Mouse (Mus musculus) right cerebral cortex, postnatal 25 days (tissue): ENCODE data around the gene Fes.
A peak's percentile ranks its signal among the peaks of the same experiment; 100 is the strongest.

Experiments used
- DNase-seq: peaks from one replicate; pipeline ENCODE4 v3.0.0; 2022

Fes gene

DNA sequence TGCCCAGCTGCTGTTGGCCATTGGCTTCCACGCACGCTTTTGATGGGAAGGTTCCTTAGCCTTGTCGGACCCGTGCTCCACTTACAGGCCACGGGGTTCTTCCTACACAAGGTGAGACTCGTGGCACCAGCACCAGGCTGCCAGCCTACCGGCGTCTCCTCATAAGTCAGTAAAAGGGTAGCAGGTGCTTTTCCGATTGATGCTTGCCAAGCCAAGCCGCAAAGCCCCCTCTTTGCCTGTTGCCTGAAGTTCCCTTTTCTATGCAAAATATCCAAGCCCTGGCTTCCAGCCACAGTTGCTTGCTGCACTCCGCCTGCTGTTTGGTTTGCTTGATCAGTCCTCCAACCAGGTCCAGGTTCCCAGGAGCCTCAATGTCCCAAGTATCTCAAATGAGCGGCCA is 13.9 kb downstream of the Fes start:
- no peak for DNase-seq

DNA sequence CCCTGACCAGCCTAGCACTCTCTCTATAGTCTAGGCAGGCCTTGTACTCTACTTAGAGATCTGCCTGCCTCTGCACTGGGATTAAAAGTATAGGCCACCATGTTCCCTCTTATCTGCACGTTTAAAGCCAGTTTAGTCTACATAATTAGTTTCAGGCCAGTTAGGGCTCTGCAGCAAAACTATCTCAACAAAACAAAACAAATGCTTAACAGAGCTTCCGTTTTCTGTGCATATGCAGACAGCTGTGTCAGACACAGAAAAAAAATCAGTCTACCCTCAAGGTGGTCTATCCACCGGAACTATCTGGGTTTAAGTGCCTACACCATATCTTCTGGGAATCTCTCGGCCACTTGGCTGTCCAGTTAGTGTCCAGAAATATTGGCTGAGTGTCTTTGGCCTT is 14.4 kb downstream of the Fes start:
- DNase-seq = no peak

DNA sequence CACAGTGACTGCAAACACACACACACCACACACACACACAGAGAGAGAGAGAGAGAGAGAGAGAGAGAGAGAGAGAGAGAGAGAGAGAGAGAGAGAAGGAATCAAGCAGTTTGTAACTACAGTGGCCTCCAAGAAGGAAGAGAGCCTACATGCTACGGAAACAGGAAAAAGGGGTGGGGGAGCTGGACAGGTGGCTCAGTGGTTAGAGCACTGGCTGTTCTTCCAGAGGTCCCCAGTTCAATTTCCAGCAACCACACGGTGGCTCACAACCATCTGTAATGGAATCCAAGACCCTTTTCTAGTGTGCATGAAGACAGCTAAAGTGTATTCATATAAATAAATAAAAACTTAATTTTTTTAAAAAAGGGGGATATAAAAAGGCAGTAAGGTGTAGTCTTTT is 15.1 kb downstream of the Fes start:
- DNase-seq = no peak

DNA sequence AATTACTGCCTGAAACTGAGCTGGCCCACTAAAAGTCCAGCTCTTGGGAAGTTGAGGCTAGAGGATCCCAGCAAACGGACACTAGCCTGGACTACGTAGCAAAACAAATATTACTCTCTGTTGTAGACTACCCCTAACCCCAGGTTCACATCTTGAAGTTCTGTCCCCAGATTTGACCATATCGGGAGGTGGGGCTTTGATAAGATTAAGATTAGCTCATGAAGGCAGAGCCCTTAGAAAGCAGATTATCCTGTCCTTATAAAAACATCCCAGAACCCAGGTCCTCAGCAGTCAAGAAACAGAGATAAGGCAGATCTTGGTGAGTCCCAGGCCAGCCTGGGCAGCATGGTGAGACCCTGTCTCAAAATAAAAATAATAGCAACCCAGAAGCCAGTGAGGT is 15.6 kb downstream of the Fes start:
- DNase-seq = no peak

DNA sequence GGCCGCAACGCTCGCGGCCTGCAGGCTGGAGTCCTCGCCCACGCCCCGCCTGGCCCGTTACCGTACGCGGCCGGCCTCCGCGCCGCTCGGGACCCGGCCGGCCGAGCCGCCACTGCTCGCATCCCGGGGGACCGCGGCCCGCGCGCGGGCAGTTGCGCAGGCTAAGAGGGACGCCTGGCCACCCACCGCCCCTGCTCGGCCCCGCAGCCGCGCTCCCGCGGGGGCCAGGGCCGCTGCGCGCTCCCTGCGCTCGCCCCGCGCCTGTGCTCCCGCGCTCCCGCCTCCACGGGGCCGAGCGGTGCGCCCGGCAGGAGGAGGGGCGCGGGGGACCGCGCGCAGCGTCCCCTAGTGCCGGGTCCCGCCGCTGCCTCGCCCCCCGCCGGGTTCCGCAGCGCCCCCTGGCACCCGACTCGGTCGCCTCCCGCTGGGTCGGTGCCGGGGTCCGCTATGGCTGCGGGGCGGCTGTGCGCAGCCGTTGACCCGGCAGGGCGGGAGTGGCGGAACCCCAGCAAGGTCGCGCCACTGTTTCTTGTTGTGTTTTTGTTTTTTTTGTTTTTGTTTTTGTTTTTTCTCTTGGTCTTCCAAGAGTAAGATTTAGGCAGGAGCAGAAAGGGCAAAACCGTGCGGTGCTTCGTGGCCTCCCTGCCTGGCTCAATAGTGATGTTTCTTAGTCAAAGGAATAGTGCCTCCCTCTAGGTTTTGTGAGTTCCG is 16.6 kb downstream of the Fes start, which contains the start of gene Man2a2:
TSS of gene Man2a2 (minus strand) at position 335 of the 711 bp plus-strand sequence.
- peak; percentile 85 for DNase-seq

DNA sequence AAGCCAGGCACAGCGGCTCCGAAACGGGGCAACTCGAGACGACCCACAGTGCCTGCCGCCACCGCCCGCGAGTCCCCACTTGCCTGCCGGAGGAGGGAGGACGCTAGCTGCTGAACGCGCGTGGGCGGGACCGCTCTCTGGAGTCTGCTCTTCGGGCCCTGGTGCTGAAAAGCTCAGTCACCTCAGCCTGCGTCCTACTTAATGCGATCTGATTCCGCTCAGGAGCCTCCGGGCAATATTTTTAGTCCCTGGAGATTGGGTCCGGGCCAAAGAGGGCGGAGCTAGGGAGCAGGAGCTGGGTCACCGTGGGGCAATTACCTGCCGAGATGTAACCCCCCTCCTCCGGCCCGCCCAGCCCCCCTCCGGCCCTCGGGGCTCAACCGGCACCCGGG is 17.1 kb downstream of the Fes start:
- DNase-seq = peak; percentile 82

DNA sequence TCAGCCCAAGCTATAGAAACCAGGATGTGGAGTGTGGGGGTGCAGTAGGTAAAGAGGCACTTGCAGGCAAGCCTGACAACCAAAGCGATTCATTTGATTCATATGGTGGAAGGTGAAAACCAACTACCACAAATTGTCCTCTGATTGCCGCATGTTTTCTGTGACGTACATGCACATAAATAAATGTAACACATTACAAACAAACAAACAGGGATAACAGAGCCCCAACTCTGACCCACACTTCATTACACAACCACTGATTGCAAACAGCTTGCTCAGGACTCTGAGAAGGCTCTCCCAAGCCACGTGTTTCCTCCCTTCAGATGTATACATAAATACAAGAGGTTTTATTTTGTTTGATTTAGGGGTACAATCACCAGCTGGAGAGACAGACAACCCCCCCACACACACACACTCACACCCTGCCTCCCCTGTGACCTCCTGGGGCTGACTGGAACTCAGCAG is 17.7 kb downstream of the Fes start:
- DNase-seq = no peak

DNA sequence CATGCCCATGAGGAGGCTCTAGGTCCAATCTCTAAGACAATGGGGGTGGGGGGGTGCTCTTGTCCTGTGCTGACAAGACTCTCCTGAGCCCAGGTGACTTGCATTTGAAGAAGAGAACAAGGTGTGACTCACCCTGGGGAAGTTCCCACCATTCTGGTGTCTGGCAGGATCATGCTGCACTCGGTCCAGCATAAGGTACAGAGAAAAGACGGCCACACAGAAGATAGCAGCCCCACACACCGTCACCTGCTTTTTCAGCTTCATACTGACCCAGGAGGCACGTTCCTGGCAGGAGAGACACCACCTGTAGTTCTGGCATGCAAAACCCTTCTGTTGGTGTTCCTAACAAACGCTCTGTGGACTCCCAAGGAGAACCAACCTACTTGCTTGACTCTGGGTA is 18.3 kb downstream of the Fes start:
- no peak for DNase-seq

DNA sequence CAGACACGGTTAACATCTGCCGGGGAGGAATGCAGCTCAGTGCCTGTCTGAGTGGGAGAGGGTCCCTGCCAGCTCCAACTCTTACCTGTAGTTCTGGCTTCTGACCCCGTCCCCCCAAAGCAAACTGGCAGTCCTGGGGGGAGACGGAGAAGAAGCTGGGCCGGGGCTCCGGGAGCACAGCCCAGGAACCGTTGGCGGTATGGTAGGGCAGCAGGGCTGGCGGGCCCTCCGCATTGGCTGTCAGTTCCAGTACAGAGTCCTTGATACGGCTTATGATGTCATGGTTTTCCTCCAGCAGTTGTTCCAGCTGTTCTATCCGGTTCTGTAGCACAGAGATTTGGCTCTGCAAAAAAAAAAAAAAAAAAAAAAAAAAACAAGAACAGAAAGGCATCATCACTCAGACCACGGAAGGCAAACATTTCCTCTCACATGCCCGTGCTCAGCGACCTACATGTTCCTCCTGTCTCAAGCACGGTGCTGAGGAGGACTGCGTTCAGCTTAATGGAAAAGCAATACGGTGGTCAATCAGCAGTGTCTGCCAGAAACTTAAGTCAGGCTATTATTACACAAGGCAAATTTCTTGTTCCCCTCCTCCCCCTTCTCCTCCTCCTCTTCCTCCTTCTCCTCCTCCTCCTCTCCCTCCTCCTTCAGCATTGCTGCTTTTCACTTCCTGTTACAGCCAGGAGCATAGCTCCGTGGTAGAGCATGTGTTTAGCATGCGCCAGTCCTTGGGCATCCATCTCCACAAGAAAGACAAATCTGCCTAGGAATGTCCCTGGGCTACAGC is 18.9 kb downstream of the Fes start:
- no peak for DNase-seq

DNA sequence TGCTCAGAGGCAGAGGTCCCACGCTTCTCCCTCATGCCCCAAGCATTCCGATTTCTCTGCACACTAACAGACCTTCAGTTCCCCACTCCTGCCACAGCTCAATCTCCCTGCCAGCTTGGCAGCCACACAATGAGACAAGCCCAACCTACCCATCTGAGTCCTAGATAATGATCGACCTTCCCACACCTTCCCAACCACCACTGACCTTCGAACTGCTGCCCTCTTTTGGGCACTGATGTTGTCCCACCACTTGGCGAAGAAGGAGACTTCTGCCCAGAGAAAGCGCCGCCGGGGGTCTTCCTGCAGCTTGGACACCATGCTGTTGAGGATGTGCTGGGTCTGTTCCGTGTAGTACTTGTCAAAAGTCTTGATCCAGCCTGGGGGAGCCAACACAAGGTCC is 19.7 kb downstream of the Fes start:
- no peak for DNase-seq

DNA sequence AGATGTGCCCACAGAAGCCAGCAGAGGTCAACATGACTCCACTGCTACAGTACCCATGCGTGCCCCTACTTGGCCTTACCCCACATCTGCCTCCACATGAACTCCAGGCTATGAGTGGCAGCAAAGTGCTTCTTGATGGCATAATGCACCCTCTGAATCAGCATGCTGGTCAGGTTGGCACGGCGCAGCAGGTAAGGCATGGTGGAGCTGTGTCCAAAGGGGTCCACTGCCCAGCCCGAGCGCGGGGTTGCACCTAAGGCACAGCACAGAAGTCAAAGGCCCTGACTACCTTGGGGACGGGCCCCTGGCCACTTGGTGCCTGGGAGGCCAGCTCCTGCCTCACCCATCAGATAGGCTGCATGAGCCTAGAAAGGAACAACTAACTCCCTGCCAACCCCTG is 20.5 kb downstream of the Fes start:
- DNase-seq = no peak

DNA sequence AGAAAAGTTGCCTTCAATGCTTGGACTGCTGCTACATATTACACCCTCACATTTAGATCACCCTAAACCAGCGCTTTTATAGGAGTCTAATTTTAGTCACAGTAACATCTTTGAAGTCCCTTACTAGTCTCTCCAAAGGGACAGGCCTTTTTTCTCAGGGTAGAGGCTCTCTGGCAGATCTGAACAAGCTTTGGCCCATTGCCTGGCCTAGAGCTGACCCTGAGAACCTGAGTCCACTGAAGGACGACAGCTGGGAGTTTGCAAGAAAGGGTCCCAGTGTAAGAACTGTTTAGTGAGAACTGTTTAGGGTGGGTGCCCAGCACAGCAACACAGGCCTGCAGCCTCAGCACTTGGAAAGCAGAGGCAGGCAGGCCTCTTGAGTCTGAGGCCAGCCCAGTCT is 22.0 kb downstream of the Fes start:
- DNase-seq = no peak

DNA sequence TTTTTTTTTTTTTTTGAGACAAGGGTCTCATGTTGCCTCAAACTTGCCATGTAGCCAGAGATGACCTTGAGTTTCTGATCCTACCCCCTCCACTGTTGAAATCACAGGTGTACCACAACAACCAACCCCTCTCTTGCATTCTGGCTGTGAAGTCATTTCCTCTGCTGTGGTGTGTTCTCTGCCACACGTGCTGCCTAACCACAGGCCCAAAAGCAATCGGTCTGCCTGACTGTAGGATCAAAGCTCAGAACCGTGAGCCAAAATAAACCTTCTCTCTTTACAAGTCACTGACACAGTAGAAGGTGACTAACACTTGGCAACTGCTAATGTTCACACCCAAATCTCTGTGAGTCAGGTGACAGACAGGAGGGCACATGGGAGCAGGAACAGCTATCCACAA is 27.3 kb downstream of the Fes start:
- DNase-seq = no peak

DNA sequence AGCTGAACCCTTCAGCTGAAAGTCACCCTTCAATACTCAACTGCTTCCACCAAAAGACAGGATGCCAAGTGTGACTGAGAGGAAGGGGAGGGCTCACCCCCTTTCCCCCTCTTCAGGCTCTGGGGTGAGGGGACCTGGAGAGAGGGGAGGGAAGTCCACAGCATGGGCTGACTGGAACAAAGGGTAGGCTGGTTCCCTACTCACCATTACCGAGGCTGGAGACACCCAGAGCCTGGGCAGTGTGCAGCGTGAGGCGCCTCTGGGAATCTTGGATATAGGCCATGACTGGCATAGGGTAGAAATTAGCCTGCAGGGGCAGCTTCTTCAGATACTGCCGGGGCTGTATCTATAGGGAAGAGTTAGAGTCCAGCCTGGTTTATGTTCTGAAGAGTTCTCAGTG is 29.7 kb downstream of the Fes start:
- no peak for DNase-seq

DNA sequence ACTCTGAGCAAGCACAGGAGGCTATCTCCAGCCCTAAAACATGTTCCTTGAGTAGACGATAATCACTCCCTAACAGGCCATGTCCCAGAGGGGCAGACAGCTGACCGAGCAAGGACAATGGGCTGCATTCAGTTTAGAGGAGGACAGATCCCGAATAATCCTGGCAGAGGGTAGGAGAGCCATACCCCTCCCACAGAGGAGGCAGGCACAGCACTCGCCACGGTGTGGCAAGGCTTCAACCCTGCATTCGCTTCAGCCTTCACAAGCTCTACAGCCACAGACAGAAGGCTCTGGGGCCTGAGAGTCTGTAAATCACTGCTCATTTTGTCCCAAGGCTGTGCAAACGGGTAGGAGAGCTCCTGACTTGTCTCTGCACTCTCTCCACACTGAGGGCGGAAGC is 30.6 kb downstream of the Fes start:
- no peak for DNase-seq

DNA sequence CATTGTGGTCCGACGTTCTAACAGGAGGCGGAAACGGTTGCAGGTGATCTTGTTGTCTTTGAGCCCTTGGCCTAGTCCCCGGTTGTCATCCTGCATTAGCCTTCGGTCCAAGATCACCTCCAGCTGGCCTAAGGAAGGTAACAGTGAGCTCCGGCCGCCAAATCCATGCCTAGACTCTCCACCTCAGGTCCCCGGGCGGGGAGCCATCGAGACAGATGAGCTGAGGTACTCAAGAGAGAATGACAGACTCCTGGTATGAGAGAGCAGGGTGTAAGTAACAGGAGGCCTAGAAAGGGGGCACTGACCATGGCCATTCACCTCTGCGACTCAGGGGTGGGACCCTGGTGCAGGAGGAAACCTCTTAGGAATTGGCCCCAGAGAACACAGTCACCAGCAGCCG is 31.4 kb downstream of the Fes start:
- DNase-seq = no peak

DNA sequence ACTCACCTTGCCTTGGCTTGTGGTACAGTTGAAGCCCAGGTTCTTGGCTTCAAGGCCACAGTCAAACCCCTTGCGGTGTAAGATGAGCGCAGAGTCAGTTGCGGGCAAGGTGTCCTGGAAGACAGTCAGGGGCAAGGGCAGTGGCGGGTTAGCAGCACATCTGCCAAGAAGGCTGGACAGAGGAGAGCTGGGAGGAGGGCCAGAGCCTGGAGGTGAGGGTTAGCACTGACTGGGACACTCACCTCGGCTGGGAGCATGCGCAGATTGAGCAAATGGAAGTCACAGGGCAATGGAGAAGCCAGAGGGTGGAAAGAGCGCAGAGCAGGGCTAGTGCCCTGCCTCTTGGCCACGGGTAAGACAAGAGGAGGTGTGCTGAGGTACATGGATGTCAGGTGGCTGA is 34.8 kb downstream of the Fes start:
- no peak for DNase-seq

DNA sequence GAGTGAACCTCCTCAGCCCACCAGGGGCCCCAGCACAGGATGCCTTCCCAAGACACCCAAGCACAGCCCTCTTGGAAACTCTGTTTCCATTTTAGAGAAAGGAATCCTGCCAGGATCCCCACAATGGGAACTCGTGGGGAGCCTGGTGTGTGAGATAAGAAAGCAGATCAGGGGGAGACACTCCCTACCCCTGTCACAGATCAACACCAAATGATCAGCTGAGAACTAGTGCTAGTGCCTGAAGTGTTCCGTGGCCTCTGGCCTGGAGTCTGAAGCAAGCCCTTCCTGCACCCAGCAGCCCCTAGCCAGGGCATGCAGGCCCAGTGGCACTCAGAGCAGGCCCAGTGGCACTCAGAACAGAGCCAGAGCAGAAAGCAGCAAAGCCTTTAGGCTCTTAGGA is 36.9 kb downstream of the Fes start:
- no peak for DNase-seq

DNA sequence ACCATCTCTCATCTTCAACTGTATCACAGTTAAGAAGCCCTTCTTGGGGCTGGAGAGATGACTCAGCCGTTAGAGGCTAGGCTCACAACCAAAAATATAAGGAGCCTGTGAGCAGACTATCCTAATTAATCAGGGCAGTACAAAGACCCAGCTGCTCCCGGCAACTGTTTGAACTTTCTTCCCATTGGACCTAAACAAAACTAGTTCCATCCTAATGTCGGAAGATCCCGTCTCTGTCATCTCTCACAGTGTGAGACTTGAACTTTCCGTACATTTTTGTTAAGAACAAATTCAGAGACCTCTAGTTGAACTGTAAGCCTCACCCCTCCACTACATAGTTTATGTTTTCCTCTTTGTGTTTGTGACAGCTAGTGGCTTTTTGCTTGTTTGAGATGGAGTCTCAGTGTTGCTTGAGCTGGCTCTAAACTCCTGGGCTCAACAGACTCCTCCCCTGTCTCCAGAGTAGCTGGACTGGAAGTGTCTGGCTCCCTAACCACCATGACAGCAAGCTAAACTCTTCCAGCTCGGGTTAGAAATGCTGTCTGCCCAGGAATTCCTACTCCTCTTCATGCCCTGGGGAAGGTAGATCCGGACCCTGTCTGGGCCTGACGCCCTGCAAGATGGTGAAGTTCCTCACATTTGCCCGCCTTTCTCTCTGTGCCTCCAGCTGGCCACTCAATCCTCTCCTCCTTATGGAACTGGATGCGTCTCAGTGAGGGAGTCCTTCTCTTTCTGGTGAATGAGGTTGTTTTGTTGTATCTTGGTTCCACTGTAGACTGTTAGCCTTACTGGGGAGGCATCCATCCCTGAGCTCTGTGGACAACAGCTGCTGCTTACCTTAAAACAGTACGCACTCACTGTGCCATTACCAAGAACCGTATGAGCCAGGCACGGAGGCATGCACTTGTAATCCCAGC is 39.8 kb downstream of the Fes start:
- DNase-seq = no peak

DNA sequence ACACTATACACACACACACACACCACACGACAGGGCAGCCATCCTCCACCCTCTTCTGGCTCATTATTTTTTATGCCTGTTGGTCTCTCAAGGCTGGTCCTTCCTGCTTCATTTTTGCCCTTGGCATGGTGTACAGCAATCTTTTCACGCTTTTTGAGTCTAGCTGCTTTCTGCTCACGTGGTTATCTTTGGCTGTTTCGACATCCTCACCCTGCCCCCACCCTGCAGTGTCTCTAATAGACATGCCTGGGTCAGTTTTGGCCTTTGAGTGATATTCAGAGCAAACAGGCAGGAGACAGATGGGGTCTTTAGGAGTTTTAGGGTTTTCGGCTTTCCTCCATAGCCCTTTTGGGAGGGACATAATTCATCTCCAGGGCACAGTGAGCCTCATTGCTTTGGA is 40.9 kb downstream of the Fes start:
- DNase-seq = no peak

DNA sequence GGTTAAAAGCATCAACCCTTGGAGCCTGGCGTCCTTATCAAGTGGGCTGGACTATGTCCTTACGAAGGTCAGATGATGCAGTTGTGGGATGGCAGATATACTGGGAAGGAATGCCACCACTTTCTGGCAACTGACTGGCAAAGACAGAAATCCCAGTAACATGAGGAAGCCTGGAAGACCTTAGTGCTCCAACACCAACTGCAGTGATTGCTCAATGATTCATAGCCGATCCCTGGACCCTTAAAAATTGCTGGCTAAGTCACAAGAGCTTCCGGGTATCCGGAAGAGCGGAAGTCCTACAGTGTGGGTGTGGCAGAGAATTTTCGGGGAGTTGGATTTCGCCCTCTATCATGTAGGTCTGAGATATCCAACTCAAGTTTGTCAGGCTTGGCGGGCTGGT is 41.6 kb downstream of the Fes start:
- no peak for DNase-seq

DNA sequence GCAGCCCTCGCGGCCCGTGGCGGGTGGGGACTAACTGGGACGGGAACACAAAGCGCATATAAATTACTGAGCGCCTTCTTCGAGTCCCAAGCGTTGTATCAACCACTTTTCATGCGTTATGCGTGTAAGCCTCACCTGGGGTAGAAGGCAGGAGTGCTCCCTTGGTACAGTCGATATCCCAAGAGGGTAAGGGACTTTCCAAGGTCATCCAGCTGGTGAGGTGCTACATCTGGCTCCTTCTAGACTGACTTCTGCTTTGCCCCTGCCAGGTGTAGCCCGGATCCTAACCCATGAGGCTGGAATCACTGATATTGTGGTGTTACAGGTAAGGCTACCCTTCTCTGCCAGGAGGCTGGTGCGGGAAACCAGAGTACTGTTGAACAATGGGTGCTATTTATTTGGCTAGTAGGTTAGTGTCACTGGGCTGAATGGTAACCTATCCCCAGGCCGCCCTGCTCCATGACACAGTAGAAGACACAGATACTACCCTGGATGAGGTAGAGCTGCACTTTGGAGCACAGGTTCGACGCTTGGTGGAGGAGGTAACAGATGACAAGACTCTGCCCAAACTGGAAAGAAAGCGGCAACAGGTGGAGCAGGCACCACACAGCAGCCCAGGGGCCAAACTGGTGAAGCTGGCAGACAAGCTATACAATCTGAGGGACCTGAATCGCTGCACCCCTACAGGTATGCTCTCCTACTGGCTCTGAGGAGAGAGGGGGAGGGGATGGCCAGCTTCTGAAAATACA is 44.3 kb downstream of the Fes start:
- no peak for DNase-seq

DNA sequence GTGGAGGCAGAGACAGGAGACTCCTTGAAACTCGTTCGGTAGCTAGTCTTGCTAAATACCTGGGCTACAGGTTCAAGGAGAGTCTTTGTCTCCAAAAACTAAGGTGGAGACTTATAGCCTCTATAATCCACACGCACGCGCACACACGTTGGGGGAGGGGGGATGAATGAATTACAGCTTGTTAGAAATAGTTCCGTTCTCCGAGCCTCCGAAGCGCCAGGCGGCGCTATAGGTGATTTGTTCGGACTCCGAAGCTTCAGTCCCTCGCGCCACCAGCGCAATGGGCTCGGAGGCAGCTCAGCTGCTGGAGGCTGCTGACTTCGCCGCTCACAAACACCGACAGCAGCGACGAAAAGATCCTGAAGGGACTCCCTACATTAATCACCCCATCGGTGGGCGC is 44.9 kb downstream of the Fes start, which contains the start of gene Hddc3:
TSS of gene Hddc3 (plus strand) at position 247 of the 400 bp plus-strand sequence.
- peak; percentile 92 for DNase-seq
